Mouse (Mus musculus): ENCODE data around the gene Tead1. TPM values are rescaled to one million over a fixed set of nuclear protein-coding genes. Genes with fewer than 3 reads are reported as not detected.
A peak's percentile ranks its signal among the peaks of the same experiment; 100 is the strongest.
"Not testable (repeated sequence)": the region's sequence is repeated elsewhere in the genome, so short reads cannot be mapped to it uniquely, and the experiment has no call there.

Tead1 gene
- polyA plus RNA-seq, 1 experiment = 18.8 TPM

- H3ac ChIP-seq (ENCODE audit: control insufficient read depth, insufficient read length) = no peak overlapping the region
- H3K27me3 ChIP-seq (ENCODE audit: control insufficient read depth, insufficient read depth, insufficient read length) = no peaks in the 10 kb centered on the region
- H3K4me3 ChIP-seq = peak overlapping the region; percentile 6
- H3K4me2 ChIP-seq (ENCODE audit: low read depth) = peak overlapping the region; percentile 84
- H3K36me3 ChIP-seq (ENCODE audit: control insufficient read depth, insufficient read depth) = no peaks in the 10 kb centered on the region
- no peaks in the 10 kb centered on the region for H3K79me2 ChIP-seq (ENCODE audit: control insufficient read depth, insufficient read depth)
- no peak for TF ChIP-seq POLR2AphosphoS2 (IDR thresholded peaks at IDR 0.05; ENCODE audit: insufficient read length, low read depth)
- peak; percentile 52 to 74 (median 54) for TF ChIP-seq MYOD1 (IDR thresholded peaks at IDR 0.05; ENCODE audit: control insufficient read depth in 1 of 3, insufficient read length in 2 of 3, low read depth in 2 of 3)
- no peak for TF ChIP-seq TCF12 (IDR thresholded peaks at IDR 0.05; ENCODE audit: insufficient read depth, poor library complexity, severe bottlenecking)
- TF ChIP-seq CEBPB (IDR thresholded peaks at IDR 0.05; ENCODE audit: insufficient read depth, poor library complexity, severe bottlenecking) = no peak
- no peak for TF ChIP-seq SRF (IDR thresholded peaks at IDR 0.05; ENCODE audit: control insufficient read depth, insufficient read length, low read depth)
- TF ChIP-seq MAX (IDR thresholded peaks at IDR 0.05; ENCODE audit: low read depth) = no peak
- no peak for TF ChIP-seq E2F4 (IDR thresholded peaks at IDR 0.05; ENCODE audit: insufficient read depth)
- TF ChIP-seq USF1 (IDR thresholded peaks at IDR 0.05; ENCODE audit: low read depth) = no peak
- peak; percentile 26 for TF ChIP-seq POLR2A (IDR thresholded peaks at IDR 0.05; ENCODE audit: insufficient read length, low read depth)
- no peak for TF ChIP-seq REST (IDR thresholded peaks at IDR 0.05; ENCODE audit: insufficient read depth, insufficient read length)
- no peak for TF ChIP-seq TCF3 (IDR thresholded peaks at IDR 0.05; ENCODE audit: insufficient read length, low read depth)
- peak in 2 of 3 experiments; percentile 57 to 69 for TF ChIP-seq MYOG (IDR thresholded peaks at IDR 0.05; ENCODE audit: control insufficient read depth in 1 of 3, insufficient read depth in 1 of 3, insufficient read length in 2 of 3, low read depth in 2 of 3)
Measured at GRCm38 (mm10) chr7:112918279-112918991, 239.3 kb downstream of the Tead1 start.

- Histone ChIP-seq H3K27me3 (ENCODE audit: control insufficient read depth, insufficient read depth, insufficient read length) (no peaks in the 10 kb centered on the region), H3K4me3 (no peak overlapping the region), H3K36me3 (ENCODE audit: control insufficient read depth, insufficient read depth) (no peaks in the 10 kb centered on the region), H3K4me2 (ENCODE audit: low read depth) (no peak overlapping the region), H3ac (ENCODE audit: control insufficient read depth, insufficient read length) (no peak overlapping the region), H3K79me2 (ENCODE audit: control insufficient read depth, insufficient read depth) (no peaks in the 10 kb centered on the region)
- TF ChIP-seq TCF12 (IDR thresholded peaks at IDR 0.05; ENCODE audit: insufficient read depth, poor library complexity, severe bottlenecking) (no peak), MYOG (IDR thresholded peaks at IDR 0.05; ENCODE audit: control insufficient read depth in 1 of 3, insufficient read depth in 1 of 3, insufficient read length in 2 of 3, low read depth in 2 of 3) (no peak)
Measured at GRCm38 (mm10) chr7:112919845-112920244, 240.7 kb downstream of the Tead1 start.

- Histone ChIP-seq H3ac (ENCODE audit: control insufficient read depth, insufficient read length) (no peak overlapping the region), H3K36me3 (ENCODE audit: control insufficient read depth, insufficient read depth) (no peaks in the 10 kb centered on the region), H3K4me2 (ENCODE audit: low read depth) (no peak overlapping the region), H3K27me3 (ENCODE audit: control insufficient read depth, insufficient read depth, insufficient read length) (no peaks in the 10 kb centered on the region), H3K4me3 (no peak overlapping the region), H3K79me2 (ENCODE audit: control insufficient read depth, insufficient read depth) (no peaks in the 10 kb centered on the region)
- no peak for TF ChIP-seq MAX (IDR thresholded peaks at IDR 0.05; ENCODE audit: low read depth)
- no peak for TF ChIP-seq TCF12 (IDR thresholded peaks at IDR 0.05; ENCODE audit: insufficient read depth, poor library complexity, severe bottlenecking)
- no peak for TF ChIP-seq USF1 (IDR thresholded peaks at IDR 0.05; ENCODE audit: low read depth)
- TF ChIP-seq TCF3 (IDR thresholded peaks at IDR 0.05; ENCODE audit: insufficient read length, low read depth) = no peak
- no peak for TF ChIP-seq POLR2A (IDR thresholded peaks at IDR 0.05; ENCODE audit: insufficient read length, low read depth)
- no peak for TF ChIP-seq POLR2AphosphoS2 (IDR thresholded peaks at IDR 0.05; ENCODE audit: insufficient read length, low read depth)
- no peak for TF ChIP-seq CEBPB (IDR thresholded peaks at IDR 0.05; ENCODE audit: insufficient read depth, poor library complexity, severe bottlenecking)
- TF ChIP-seq E2F4 (IDR thresholded peaks at IDR 0.05; ENCODE audit: insufficient read depth) = no peak
- TF ChIP-seq REST (IDR thresholded peaks at IDR 0.05; ENCODE audit: insufficient read depth, insufficient read length) = no peak
- TF ChIP-seq MYOG (IDR thresholded peaks at IDR 0.05; ENCODE audit: control insufficient read depth in 1 of 3, insufficient read depth in 1 of 3, insufficient read length in 2 of 3, low read depth in 2 of 3) = no peak
- TF ChIP-seq MYOD1 (IDR thresholded peaks at IDR 0.05; ENCODE audit: control insufficient read depth in 1 of 3, insufficient read length in 2 of 3, low read depth in 2 of 3) = no peak
- TF ChIP-seq SRF (IDR thresholded peaks at IDR 0.05; ENCODE audit: control insufficient read depth, insufficient read length, low read depth) = no peak
Measured at GRCm38 (mm10) chr7:112922801-112923200, 243.7 kb downstream of the Tead1 start.

GRCm38 (mm10) chr7:112923712-112924111 is 244.6 kb downstream of the Tead1 start:
- no peak for TF ChIP-seq MYOG (IDR thresholded peaks at IDR 0.05; ENCODE audit: control insufficient read depth in 1 of 3, insufficient read depth in 1 of 3, insufficient read length in 2 of 3, low read depth in 2 of 3)
- TF ChIP-seq MYOD1 (IDR thresholded peaks at IDR 0.05; ENCODE audit: control insufficient read depth in 1 of 3, insufficient read length in 2 of 3, low read depth in 2 of 3) = no peak
- TF ChIP-seq TCF3 (IDR thresholded peaks at IDR 0.05; ENCODE audit: insufficient read length, low read depth) = no peak
- no peak for TF ChIP-seq USF1 (IDR thresholded peaks at IDR 0.05; ENCODE audit: low read depth)
- TF ChIP-seq POLR2AphosphoS2 (IDR thresholded peaks at IDR 0.05; ENCODE audit: insufficient read length, low read depth) = no peak
- no peak for TF ChIP-seq TCF12 (IDR thresholded peaks at IDR 0.05; ENCODE audit: insufficient read depth, poor library complexity, severe bottlenecking)
- TF ChIP-seq CEBPB (IDR thresholded peaks at IDR 0.05; ENCODE audit: insufficient read depth, poor library complexity, severe bottlenecking) = no peak
- TF ChIP-seq POLR2A (IDR thresholded peaks at IDR 0.05; ENCODE audit: insufficient read length, low read depth) = no peak
- no peak overlapping the region for H3K4me2 ChIP-seq (ENCODE audit: low read depth)
- no peak overlapping the region for H3ac ChIP-seq (ENCODE audit: control insufficient read depth, insufficient read length)
- H3K4me3 ChIP-seq = no peak overlapping the region
- no peaks in the 10 kb centered on the region for H3K79me2 ChIP-seq (ENCODE audit: control insufficient read depth, insufficient read depth)
- H3K27me3 ChIP-seq (ENCODE audit: control insufficient read depth, insufficient read depth, insufficient read length) = no peaks in the 10 kb centered on the region
- H3K36me3 ChIP-seq (ENCODE audit: control insufficient read depth, insufficient read depth) = no peaks in the 10 kb centered on the region

GRCm38 (mm10) chr7:112930669-112931068 is 251.6 kb downstream of the Tead1 start:
- Histone ChIP-seq H3ac (ENCODE audit: control insufficient read depth, insufficient read length) (no peak overlapping the region), H3K27me3 (ENCODE audit: control insufficient read depth, insufficient read depth, insufficient read length) (no peaks in the 10 kb centered on the region), H3K4me3 (no peak overlapping the region), H3K79me2 (ENCODE audit: control insufficient read depth, insufficient read depth) (no peaks in the 10 kb centered on the region), H3K4me2 (ENCODE audit: low read depth) (no peak overlapping the region), H3K36me3 (ENCODE audit: control insufficient read depth, insufficient read depth) (no peaks in the 10 kb centered on the region)
- TF ChIP-seq POLR2AphosphoS2 (IDR thresholded peaks at IDR 0.05; ENCODE audit: insufficient read length, low read depth) (no peak), TCF3 (IDR thresholded peaks at IDR 0.05; ENCODE audit: insufficient read length, low read depth) (no peak), REST (IDR thresholded peaks at IDR 0.05; ENCODE audit: insufficient read depth, insufficient read length) (no peak)

GRCm38 (mm10) chr7:112935876-112936275 is 256.8 kb downstream of the Tead1 start:
- not testable (repeated sequence) for H3K4me2 ChIP-seq (ENCODE audit: low read depth); H3K79me2 ChIP-seq (ENCODE audit: control insufficient read depth, insufficient read depth); H3K27me3 ChIP-seq (ENCODE audit: control insufficient read depth, insufficient read depth, insufficient read length); H3K36me3 ChIP-seq (ENCODE audit: control insufficient read depth, insufficient read depth); H3K4me3 ChIP-seq; H3ac ChIP-seq (ENCODE audit: control insufficient read depth, insufficient read length)

All from myocyte (in vitro differentiated cells).